Mouse (Mus musculus) frontal cortex, adult 2 months (tissue): ENCODE data around the gene Naa80. TPM values are rescaled to one million over a fixed set of nuclear protein-coding genes. Genes with fewer than 3 reads are reported as not detected.

ENCODE experiments used
- DNase-seq, 2 experiments: peaks; one replicate each; pipeline ENCODE4 v3.0.0; 2022; ENCODE audit warnings: low spot score in 1 of 2; ENCODE audit errors: extremely low spot score in 1 of 2
- polyA plus RNA-seq: library from polyadenylated mRNA; depleted of rRNA; stranded (reverse); fragments of >200 nt; gene quantifications from 2 replicates; pipeline ENCODE4 v1.2.3, GENCODE M21; 2012

Gene Naa80
- polyA plus RNA-seq, 1 experiment, result 15.9 TPM

DNA sequence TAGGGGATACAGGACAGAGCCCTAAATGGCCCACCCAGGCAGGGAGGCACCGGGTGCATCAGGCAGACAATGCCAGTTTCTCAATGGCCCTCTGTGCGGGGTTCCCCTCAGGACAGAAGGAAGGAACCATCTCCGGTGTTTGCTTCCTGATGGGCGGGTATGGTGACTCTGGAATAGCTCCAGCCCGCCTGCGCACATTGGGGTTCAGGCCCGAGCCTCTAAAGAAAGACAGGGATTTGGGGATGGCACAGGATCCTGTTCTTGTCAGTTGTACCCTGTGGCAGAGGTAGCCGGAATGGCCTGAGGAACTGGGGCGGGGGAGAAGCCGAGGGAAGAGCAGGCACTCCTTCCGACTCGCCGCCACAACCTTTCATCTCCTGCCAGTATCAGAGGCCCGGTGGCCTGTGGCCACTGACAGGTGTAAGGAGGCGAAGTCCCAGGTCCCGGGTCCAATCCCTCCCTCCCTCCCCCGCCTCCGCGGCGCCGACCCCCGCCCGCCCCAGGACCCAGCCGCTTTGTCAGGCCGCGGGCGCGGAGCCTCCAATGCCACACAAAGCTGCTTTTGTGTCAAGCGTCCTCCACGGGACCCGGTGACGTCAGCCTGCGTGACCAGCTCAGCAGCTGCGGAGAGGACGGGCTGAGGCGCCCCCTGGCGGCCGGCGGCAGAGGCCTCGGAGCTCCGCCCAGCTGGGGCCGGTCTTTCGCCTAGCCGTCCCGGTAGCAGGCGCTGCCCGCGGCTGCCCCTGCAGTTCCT is 33.7 kb downstream of the Naa80 start:
- peak; percentile 93 to 99 for DNase-seq

DNA sequence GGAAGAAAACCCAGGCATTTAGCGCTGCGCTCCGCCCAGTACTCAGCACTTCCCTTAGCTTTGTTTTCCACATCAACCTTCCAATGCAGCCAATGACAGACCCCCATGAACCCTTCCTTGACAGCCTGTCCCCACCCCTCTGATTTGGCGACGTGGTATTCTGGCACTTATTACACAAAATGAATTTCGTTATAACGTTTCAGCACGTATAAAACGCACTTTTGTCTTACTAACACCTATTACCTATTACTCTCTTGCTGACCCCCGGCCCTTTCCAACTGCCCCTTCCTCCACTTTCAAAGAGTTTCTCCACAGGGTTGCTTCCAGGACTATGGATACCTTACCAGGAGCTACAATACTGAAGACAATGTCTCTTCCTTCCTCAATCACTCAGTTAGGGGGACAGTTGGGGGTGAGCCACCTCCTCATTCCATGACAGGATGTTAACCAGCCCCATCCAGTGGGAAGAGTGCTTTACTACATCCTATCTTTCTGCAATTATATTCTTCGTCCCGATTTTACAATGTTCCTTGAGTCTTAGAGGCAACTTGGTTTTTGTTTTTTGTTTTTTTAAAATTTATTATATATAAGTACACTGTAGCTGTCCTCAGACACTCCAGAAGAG is 34.4 kb downstream of the Naa80 start:
- no peak for DNase-seq

DNA sequence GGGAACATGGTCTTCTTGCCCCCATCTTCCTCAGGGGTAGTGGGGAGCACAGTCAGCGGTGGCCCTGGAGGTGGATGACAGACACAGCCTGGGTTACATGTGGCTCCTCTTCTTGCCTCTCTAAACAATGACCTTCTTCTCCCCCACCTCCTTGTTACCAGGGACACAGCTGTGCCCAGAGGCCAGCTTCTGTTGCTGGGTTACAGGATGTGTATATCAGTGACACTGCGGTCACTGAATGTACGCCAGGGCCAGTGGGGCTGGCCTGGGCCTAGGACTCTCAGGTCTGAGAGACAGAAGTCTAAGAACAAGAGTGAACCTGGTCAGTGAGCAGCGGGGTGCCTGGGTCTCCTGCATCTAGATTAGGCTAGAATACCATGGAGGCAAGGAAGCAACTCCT is 36.3 kb downstream of the Naa80 start:
- DNase-seq, result no peak

DNA sequence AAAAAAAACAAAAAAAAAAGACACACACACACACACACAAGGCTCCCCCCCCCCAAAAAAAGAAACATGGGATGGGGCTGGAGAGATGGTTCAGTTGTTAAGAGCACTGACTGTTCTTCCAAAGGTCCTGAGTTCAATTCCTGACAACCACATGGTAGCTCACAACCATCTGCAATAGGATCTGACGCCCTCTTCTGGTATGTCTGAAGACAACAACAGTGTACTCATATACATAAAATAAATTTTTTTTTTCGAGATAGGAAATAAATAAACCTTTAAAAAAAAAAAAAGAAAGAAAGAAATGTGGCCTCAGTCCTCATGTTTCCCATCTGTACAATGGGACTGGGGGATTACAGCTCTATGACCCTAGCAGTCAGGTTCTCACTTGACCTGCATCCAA is 38.8 kb downstream of the Naa80 start:
- DNase-seq, result no peak

DNA sequence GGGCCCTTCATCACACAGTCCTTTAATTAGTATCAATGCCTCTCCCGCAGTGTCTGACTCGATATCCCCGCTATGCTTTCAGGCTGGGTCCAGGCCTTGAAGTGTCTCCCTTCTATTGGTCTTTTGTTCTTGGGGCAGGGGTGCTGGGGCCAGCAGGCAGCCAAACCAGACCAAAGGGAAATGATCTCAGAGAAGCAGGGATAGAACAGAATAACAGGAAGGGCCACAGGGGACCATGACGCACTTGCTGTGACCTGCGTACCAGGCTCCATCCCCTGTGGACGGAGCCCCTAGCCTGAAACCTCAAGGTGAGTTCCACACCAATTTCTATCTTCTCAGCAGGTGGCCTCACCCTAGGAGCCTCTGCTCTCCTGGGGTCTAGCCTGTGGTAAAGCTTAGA is 39.4 kb downstream of the Naa80 start:
- DNase-seq, result no peak

DNA sequence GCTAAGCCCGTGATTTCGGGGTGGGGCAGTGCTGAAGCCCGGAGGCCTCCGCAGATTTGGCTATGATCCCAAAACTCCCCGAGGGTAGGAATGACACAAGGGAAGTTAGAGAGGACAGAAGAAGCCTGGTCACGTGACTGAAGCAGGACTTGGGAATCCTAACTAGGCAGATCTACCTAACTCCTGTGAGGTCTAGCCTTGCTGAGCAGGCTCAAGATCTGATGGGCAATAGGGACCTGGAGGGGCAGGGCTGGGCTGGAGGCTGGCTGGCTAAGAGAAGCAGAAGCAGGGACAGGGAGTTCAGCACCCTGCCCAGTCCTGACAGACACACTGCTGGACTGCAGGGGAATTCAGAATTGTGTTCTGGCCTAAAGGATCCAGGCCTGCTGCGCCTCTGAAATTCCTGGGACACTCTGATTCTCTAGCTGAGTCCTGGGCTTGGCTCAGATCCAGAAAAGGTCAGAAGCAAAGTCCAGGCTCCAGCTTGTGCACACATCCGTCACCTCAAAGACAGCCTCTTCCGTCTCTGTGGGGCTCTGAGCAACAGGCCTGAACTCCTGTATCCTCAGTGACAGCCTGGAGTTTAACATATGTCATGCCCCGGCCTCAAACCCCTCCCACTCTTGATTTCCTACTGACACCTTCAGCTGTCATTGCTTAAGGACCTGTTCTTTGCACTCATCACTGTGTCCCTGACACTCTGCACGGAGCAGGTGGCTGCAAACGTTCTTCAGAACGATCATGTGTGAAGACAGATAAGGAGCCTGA is 40.3 kb downstream of the Naa80 start:
- no peak for DNase-seq

DNA sequence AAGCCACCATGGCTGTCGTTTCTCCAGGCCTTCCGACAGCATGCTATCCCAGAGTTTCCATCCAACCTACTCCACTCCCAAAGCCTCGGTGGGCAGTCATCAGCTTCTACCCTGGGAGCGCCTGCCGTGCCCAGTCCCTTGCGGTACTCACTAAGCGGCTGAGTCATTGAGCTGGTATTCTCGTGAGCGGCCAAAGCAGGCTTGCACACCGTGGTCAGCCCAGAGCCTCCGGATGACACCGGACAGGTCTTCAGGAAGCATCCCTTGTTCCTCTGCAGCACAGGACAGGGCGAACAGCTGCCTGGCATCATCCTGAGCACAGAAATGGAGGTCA is 40.8 kb downstream of the Naa80 start:
- DNase-seq, result no peak

DNA sequence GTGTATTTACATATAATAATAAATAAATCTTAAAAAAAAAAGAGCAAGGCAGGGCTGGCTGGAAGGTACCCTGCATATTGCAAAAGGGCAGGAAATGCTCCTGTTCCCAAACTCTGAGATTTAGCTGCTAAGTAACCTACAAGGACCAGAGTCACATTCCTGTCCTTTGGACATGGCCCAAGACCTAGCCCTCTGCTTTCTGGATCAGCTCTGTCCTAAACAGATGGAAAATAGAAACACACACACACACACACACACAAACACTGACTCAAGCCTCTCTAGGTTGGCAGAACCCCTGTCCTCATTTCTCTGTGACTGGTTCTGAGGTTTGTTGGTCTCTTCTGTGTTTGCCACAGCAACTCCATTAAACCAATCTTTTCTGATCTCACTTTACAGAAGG is 42.3 kb downstream of the Naa80 start:
- no peak for DNase-seq

DNA sequence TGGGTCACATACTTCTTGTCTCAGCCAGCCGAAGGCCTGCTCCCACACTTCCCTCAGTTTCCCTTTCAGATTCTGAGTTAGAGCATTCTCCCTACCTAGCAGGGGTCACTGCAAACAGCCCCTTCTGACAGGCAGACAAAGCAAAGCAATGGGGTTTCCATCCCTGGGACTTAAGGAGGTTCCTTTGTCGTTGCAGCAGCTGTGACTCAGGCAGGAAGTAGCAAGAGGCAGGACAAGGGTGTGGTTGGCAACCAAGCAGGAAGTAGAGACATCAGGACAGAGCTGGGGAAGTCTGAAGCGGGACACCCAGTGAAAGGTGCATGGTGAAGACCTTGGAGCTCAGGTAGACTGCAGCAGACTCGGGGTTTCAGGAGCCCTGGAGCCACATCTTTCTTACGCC is 45.9 kb downstream of the Naa80 start:
- no peak for DNase-seq

DNA sequence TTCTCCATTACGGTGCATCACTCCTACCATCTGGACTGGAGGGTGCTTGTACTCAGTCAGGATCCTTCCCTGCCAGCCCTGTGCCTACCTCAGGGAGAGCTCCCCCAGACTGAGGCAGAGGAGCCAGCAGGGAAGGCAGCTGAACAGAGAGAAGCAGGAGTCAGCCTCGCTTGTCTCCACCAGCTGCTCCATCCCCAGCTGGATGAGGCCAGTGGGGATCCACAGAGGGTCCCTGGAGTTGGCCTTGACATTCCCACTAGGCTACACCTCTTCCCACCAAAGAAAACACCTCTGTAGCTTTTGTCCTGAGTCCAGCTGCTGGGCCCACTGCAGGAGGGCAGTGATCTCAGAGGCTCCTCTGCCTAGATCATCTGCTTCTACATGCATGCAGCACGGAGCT is 46.3 kb downstream of the Naa80 start:
- no peak for DNase-seq

DNA sequence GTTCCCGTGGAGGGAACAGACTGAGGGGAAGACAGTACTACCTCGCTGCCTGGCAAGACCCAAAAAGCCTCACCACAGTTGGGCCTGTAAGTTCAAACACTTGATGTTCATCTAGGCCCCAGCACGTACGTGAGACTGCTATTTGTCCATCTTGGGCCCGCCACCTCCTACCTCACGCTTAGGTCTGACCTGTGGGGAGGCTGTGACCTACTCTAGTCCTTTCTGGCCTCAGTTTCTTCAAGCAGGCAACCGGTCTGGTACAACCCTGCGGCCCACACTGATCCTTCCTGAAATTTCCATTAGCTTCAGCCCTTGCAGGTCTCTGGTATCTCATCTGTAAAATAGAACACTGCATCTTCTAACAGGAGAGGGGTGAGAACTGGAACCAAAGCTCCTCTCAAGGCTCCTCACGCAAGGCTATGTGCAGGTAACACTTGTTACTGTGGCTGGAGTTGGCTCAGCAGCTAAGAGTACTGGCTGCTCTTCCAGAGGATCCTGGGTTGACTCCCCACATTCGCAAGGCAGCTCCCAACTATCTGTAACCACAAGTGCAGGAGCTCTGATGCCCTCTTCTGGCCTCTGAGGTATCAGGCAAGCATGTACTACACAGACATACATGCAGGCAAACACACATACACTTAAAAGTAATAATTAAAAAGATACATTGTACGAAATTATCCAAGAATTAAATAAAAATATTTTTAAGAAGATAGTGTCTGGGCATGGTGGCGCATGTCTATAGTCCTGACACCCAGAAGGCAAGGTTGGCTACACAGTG is 46.9 kb downstream of the Naa80 start:
- no peak for DNase-seq

DNA sequence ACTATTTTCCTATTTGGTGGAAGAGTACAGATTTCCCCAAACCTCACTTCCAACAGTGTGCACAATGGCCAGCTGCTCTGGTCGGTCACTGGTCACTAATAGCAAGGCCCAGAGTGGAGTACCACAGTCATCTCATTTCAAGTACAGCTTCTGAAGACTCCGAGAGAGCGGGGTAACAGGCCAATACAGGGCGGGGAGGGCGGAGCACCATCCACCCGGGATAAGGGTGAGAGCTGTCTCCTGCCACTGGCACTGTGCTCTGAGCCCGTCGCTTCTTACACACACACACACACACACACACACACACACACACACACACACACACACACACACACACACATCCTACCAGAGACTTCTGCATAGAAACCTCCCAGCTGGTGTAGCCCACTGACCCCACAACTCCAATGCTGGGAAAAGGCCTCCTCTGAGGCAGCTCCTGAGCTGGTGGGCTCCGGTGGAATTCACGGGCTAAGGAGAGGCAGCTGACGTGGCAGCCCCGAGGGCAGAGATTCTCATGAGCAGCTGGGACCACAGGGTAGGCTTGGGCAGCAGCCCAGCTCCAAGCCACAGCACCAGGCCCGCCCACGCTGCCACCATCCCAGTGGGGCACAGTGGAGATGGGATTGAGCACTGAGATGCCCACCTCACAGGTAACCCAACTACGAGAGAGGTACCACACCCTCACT is 47.6 kb downstream of the Naa80 start:
- DNase-seq, result no peak

DNA sequence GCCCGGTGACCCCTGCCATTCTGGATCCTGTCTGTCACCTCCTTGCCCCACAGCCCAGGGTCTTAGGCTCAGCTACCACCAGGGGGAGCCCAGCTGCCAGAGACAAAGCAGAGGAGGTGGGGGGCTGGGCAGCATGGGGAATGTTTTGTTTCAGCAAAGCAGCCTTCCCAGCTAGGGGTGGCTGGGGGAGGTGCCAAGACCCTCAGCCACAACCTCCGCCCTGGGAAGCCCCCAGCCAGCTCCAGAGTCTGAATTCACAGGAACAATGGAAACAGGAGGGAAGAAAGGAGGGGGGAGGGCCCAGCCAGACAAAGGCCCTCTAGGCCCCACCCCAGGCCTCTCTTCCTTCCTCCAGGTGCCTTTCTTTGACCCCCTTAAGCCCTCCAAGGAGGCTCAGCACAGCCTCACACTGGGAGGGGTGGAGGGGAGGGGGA is 48.2 kb downstream of the Naa80 start:
- DNase-seq, result peak in 1 of 2 experiments; percentile 84

DNA sequence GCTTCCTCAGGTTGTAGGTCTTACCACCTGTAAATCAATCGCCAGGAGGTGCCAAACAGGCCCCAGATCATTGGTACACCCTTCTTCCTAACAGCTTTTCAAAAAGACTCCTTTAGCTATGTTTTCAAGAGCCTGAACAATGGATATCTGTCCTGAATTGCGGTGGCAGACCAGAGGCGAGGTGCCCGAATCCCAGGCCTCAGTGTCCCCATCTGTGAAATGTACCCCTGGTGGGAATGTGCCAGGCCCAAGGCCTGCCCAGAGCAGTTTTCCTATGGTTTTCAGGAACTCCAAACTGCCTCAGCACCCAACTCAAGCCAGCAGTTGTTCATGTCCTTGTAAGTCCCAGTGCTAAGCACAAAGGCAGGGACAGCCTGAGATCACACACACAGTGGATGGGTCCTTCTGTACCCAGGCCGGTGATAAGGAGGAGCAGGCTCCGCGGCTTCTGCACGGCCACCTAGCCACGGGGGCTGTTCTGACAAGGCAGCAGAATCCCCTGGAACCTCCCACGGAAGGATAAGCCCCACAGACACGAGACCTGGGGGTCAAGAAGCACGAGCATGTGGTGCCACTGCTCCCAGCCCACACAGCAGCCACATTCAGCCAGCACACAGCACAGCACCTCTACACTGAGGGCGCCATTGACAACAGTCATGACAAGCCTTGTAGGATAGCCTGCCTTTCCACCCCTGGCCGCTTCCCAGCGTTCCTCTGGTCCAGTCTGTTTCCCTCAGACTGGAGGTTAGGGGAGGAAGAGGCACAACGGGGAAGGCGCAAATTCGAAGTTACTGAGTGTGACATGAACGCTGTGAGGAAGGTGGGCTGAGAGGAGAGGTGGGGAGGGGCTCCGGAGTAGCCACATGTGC is 48.9 kb downstream of the Naa80 start:
- DNase-seq, result no peak

DNA sequence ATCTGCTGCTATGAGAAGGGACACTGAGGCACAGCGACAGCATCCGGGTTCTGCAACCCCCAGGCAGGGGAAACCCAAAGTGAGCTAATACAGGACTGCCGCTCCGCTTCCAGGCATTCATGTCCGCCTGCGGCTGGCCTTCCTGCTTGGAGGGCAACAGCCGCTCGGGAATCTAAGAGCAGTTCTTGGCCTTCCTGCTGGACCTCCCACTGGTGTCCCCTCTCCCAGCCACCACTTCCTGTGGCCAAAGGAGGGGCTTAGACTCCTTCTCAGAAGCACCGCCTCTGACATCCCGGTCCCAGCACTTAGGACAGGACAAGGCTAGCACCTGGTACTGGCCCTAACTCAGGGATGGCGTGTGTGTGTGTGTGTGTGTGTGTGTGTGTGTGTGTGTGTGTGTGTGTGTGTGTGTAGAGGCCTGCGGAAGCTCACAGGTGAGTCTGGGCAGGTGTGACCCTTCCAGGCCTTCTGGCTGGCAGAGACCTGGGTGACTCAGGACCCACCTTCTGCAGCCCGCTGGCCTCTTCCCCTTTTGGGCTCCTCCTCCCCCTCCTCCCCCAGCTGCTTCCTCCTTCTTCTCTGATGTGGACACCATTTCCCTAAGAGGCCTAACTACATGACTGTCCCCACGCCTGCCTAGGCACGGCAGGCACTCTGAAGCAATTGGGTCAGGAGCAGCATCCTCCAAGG is 50.2 kb downstream of the Naa80 start:
- no peak for DNase-seq

DNA sequence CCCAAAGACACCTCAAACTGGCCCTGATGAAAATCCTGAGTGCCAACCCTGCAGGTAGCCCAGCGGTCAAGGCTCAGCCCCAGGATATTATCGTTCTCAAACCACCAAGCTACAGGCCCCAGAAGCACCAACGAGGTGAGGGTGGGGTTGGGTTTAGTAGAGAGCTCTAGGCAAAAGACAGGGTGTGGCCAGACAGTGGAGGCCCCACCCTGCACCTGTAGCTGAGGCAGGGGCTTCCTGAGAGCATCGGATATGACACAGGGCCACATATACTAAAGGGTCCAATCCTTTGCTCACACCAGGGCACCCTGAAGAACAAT is 50.7 kb downstream of the Naa80 start:
- DNase-seq, result no peak

DNA sequence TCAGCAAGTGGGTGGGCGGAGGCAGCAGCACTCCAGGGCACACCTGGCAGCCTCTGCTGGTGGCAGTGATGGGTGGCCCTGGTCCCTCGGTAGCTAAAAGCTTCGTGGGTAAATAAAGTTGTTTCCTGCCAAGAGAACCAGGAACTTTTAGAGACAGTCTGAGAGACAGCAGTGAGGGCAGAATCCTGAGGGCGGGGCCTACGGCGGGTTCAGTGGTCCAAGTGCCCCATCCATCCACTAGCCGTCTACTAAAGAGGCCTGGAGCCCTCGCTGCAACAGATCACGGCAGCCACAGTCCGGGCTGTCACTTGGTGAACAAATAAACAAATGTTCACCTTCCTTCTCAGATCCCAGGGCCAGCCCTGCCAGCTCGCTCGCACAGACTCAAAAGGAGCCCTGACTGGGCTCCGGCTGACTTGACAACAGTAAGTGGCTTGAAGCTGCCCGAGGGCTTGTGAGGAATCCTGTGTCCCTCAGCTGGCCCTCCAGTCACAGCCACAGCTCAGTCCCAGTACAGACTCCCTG is 51.3 kb downstream of the Naa80 start:
- DNase-seq, result no peak

DNA sequence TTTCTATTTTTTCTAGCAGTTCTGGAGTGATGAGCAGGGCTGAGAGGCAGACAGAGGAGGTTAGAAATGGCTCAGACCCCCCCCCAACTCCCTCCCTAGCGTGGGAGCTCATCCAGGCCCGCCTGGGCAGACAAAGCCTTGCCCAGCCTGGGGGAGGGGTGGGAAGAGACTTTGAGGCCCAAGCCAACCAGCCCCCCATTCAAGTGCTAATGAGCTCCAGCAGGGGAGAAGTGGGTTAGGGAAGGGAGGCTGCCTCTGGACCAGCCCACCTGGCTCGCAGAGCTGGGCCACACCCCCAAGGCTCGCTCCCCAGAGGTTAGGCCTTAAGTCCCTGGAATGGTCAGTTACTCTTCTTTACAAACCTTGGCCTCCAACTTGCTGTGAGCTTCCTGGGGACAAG is 51.9 kb downstream of the Naa80 start:
- DNase-seq, result peak in 1 of 2 experiments; percentile 59

DNA sequence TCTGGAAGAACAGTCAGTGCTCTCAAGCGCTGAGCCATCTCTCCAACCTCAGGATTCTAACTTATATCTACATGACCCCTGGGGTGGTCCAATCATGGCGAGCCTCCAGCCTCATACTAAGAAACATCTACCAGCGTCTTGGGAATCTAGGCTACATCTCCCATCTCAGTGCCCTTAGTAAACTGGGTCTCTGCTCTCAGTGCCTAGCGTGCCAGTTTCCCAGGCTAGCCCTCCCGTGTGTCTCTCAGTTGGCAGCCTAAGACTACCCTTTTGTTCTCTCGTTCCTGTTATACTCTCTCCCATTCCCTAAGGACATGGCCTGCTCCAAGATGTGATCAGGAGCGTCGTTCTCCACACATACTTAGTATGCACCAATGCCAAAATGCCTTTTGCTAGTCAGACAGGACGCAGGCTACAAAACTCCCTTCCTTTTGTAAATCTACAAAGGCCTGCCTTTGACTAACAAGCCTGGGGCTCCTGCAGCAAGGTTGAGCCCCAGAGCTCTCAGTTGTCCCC is 52.7 kb downstream of the Naa80 start:
- DNase-seq, result no peak
